18 mouse cellular contexts compared by ENCODE assay signal in genomic region chr9:54848203-54848602, GRCm38 (mm10). TPM values are rescaled to one million over a fixed set of nuclear protein-coding genes. Genes with fewer than 3 reads are reported as not detected.
A peak's percentile ranks its signal among the peaks of the same experiment; 100 is the strongest.
DNase-seq lines count a peak whose midpoint lies in the region; ATAC-seq and TF ChIP-seq lines count a peak whose summit lies in the region.
"Had no signal": no experiment of that assay in that cellular context is flagged by ENCODE, and none has a peak within 500 bp of the region (broad histone marks: within the 10 kb centered on the region; RNA-seq: fewer than 3 reads in every experiment).

No protein-coding gene starts in this region.

- no peak overlapping the region for H3K4me3 ChIP-seq in liver, adult 2 months (ENCODE audit: insufficient read depth, low read depth, low read length)
- H3K4me3 ChIP-seq in liver, embryonic 12.5 days: no peak overlapping the region
- H3K4me3 ChIP-seq: embryonic facial prominence, embryonic 10.5 days; embryonic facial prominence, embryonic 12.5 days; forebrain, embryonic 10.5 days; forebrain, embryonic 12.5 days had no signal

- no peaks in the 10 kb centered on the region for H3K9me3 ChIP-seq in liver, embryonic 12.5 days (replicated peaks)
- H3K9me3 ChIP-seq: embryonic facial prominence, embryonic 10.5 days; embryonic facial prominence, embryonic 12.5 days; forebrain, embryonic 10.5 days; forebrain, embryonic 12.5 days had no signal

- H3K36me3 ChIP-seq in liver, adult 2 months (ENCODE audit: control insufficient read depth, insufficient read depth, low read length): no peaks in the 10 kb centered on the region
- no peaks in the 10 kb centered on the region for H3K36me3 ChIP-seq in liver, embryonic 12.5 days
- H3K36me3 ChIP-seq: embryonic facial prominence, embryonic 10.5 days; embryonic facial prominence, embryonic 12.5 days; forebrain, embryonic 10.5 days; forebrain, embryonic 12.5 days had no signal

- TF ChIP-seq CTCF in liver, adult 2 months (IDR thresholded peaks at IDR 0.05; ENCODE audit: low read depth, low read length): no peak

- no peak overlapping the region for H3K9ac ChIP-seq in liver, adult 2 months (ENCODE audit: low read depth, low read length)
- no peak overlapping the region for H3K9ac ChIP-seq in liver, embryonic 12.5 days
- H3K9ac ChIP-seq: embryonic facial prominence, embryonic 12.5 days; forebrain, embryonic 12.5 days had no signal

- H3K4me1 ChIP-seq in liver, adult 2 months (ENCODE audit: control insufficient read depth, insufficient read depth, low read length): peaks cover 8% of the 10 kb centered on the region
- H3K4me1 ChIP-seq in liver, embryonic 12.5 days: no peaks in the 10 kb centered on the region
- H3K4me1 ChIP-seq: embryonic facial prominence, embryonic 12.5 days; forebrain, embryonic 10.5 days; forebrain, embryonic 12.5 days had no signal

- no peak overlapping the region for H3K4me2 ChIP-seq in liver, embryonic 12.5 days
- H3K4me2 ChIP-seq: embryonic facial prominence, embryonic 12.5 days; forebrain, embryonic 12.5 days had no signal

- DNase-seq in liver, adult 2 months (ENCODE audit: extremely low read depth, low read depth, low spot score): peak; percentile 71
- peak; percentile 95 for DNase-seq in fat pad, adult 2 months (ENCODE audit: extremely low read depth, low read depth, low spot score)
- no peak for DNase-seq in lung, postnatal 25 days (ENCODE audit: low spot score)
- DNase-seq in layer of hippocampus, postnatal 14 days (ENCODE audit: low spot score in 2 of 2): no peak
- DNase-seq: adrenal gland, adult 8-10 months; adrenal gland, postnatal 14 days; adrenal gland, postnatal 36 days; cerebellum, adult 11-12 months; cerebellum, adult 2 months; cerebellum, adult 9-10 months; cerebellum, postnatal 25 days had no signal

- TF ChIP-seq POLR2A in liver, adult 2 months (IDR thresholded peaks at IDR 0.05; ENCODE audit: extremely low read depth, insufficient read depth, low read length): no peak

- ATAC-seq in liver, embryonic 12.5 days: no peak
- ATAC-seq: forebrain, embryonic 14.5 days; forebrain, embryonic 16.5 days had no signal

- peak overlapping the region; percentile 55 for H3K27ac ChIP-seq in liver, adult 2 months (replicated peaks; ENCODE audit: insufficient read depth, low read depth, low read length)
- H3K27ac ChIP-seq in liver, embryonic 12.5 days: no peak overlapping the region
- H3K27ac ChIP-seq: embryonic facial prominence, embryonic 10.5 days; embryonic facial prominence, embryonic 12.5 days; forebrain, embryonic 10.5 days; forebrain, embryonic 12.5 days had no signal

- no peaks in the 10 kb centered on the region for H3K27me3 ChIP-seq in liver, adult 2 months (ENCODE audit: control insufficient read depth, insufficient read depth, low read length)
- H3K27me3 ChIP-seq in liver, embryonic 12.5 days (replicated peaks): no peaks in the 10 kb centered on the region
- H3K27me3 ChIP-seq: embryonic facial prominence, embryonic 12.5 days; forebrain, embryonic 12.5 days had no signal

- H3K79me2 ChIP-seq in liver, adult 2 months (ENCODE audit: control insufficient read depth, insufficient read depth, low read length): no peaks in the 10 kb centered on the region

RNA-seq across cellular contexts. Expression of gene Ireb2, which starts 15.4 kb away (rescaled TPM):
- total RNA-seq in liver, adult 2 months (2014; rRNA removed): 53.8 and 58.7 TPM in 2 replicates
- polyA plus RNA-seq in liver, adult 2 months (2012; rRNA removed): 7.1 and 7.7 TPM in 2 replicates
- polyA plus RNA-seq in liver, embryonic 12.5 days (2016; fragmentation: Nextera tagmentation; extraction: Ambion mirVana): 17.9 and 18.2 TPM in 2 replicates
- 10 to 100 TPM; 64.6 to 65.9 TPM for total RNA-seq in layer of hippocampus, postnatal 14 days (2021)

Comparison
In these comparisons a context has a peak if more than half of its experiments do, and no peak if none do; other contexts are left out.
1. DNase-seq: peak in liver, adult 2 months (single experiment) and fat pad, adult 2 months (single experiment); none in lung, postnatal 25 days (single experiment) and layer of hippocampus, postnatal 14 days (0 of 2).